Mouse (Mus musculus) heart, adult 18-20 months (tissue): ENCODE results near the gene Cuedc2. TPM values are rescaled to one million over a fixed set of nuclear protein-coding genes. Genes with fewer than 3 reads are reported as not detected.
A peak's percentile ranks its signal among the peaks of the same experiment; 100 is the strongest.

Experiments
- DNase-seq, 2 experiments: peaks; one replicate each; pipeline ENCODE4 v3.0.0; 2021 to 2022; ENCODE audit warnings: mixed read lengths in 1 of 2
- total RNA-seq, 2 experiments: library from RNA; stranded (reverse); gene quantifications; 2 replicates each; pipeline ENCODE4 v1.2.3; 2021

Gene Cuedc2
- total RNA-seq, 2 experiments from 2014 or later = 91.4 to 92.1 TPM

- DNase-seq = no peak
Measured at GRCm38 (mm10) chr19:46321101-46321943, 17.2 kb downstream of the Cuedc2 start.

DNA sequence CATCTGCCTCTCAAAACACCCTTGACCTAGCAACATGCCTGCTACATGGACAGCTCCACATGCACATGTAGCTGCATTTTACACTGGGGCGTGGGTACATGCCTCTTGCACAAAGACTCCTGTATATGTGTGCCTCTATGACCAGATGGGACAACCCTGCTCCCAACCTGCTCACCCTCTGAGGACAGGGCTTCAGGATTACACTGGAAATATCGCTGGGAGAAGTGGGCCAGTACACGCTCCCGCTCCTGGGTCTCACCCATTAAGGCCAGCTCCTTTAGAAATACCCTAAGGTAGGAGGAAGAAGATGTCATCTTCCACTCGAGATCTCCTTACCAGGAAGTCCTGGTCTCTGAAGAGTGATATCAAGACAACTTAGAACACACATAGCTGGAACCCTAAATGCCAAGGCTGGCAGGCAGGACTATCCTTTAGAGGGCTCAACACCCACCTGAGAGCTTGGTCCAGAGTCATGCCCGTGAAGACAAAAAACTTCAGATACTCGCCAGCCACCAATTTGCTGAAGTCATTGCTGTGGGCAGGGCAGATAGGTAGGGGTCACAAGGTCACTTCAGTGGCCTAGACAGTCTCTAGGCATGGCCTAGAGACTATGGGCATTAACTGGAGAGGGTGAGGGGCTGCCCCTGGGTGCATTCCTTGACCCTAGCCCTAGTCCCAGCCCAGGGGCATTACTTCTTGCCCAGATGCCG, 18.3 kb downstream of the Cuedc2 start:
- DNase-seq = no peak

GRCm38 (mm10) chr19:46318586-46319378, 19.7 kb downstream of the Cuedc2 start:
- DNase-seq = peak in 1 of 2 experiments; percentile 49

- DNase-seq = peak in 1 of 2 experiments; percentile 19
Measured at GRCm38 (mm10) chr19:46318031-46318471, 20.5 kb downstream of the Cuedc2 start.

DNA sequence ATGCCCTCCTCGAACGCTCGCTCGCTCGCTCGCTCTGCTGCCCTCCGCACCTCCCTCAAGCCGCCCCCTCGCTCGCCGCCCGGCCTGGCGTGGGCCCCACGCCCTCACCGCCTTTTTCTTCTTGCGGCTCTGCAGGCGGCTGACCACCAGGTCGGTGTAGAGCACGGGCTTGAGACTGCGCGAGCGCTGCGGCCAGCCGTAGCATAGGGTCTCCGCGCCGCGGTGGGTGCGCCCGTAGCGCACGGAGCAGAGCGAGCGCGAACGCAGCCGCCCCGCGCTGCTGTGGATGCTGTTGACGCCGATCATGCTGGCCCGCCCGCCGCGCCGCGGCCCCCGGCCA, 21.0 kb downstream of the Cuedc2 start:
- DNase-seq = peak in 1 of 2 experiments; percentile 0

- DNase-seq = peak in 1 of 2 experiments; percentile 0
Measured at GRCm38 (mm10) chr19:46316846-46317545, 21.5 kb downstream of the Cuedc2 start.

- DNase-seq = no peak
Measured at GRCm38 (mm10) chr19:46315752-46316610, 22.5 kb downstream of the Cuedc2 start.

GRCm38 (mm10) chr19:46314872-46315742, 23.4 kb downstream of the Cuedc2 start:
- DNase-seq = no peak

- no peak for DNase-seq
Measured at GRCm38 (mm10) chr19:46314151-46314601, 24.3 kb downstream of the Cuedc2 start.

- no peak for DNase-seq
Measured at GRCm38 (mm10) chr19:46313591-46313990, 24.9 kb downstream of the Cuedc2 start.

DNA sequence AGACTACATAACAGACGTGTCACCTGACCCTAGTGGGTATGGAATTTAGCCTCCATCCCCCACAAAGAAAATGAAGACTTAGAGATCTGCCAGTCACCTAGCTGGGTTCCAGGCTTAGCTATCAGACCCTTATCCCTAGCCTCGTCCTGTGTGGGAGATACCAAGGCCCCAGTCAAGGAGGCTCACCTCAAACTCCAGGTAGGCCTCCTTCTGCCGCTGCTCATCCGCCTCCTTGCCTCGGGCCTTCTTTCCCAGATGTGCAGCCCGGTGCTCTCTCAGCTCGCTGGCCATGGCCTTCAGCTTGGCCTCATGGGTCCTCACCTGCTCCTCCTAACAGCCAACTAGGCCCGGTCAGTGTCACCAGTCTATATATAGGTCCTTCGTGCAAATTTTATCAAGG, 25.4 kb downstream of the Cuedc2 start:
- DNase-seq = no peak

GRCm38 (mm10) chr19:46312566-46312965, 25.9 kb downstream of the Cuedc2 start:
- DNase-seq = no peak

GRCm38 (mm10) chr19:46311341-46311740, 27.2 kb downstream of the Cuedc2 start:
- DNase-seq = no peak

- no peak for DNase-seq
Measured at GRCm38 (mm10) chr19:46310312-46310865, 28.1 kb downstream of the Cuedc2 start.

- no peak for DNase-seq
Measured at GRCm38 (mm10) chr19:46309651-46310305, 28.7 kb downstream of the Cuedc2 start.

DNA sequence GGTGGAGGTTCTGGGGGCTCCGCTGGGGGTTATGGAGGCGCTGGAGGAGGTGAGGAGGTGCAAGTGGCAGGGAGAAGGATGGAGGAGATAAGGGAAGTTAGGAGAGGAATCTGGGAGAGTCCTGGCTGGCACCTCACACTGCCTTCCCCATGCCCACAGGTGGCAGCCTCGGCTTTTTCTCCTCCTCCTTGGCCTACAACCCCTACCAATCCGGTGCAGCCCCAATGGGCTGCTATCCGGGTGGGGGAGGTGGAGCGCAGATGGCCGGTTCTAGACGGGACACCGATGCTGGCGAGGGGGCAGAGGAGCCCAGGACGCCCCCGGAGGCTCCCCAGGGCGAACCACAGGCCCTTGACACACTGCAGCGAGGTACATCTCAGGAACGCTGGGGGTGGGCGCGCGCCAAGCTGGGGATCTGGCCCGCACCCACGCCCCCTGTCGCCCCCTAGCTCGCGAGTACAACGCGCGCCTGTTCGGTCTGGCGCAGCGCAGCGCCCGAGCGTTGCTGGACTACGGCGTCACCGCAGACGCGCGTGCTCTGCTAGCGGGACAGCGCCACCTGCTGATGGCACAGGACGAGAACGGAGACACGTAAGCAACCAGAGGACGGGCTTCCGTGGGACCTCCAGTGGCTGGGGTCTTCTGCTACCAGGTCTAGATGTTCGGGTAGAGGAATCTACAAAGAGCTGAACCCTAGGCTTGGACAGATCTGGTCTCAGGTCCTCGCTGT, 29.6 kb downstream of the Cuedc2 start:
- DNase-seq = peak; percentile 83 to 89

DNA sequence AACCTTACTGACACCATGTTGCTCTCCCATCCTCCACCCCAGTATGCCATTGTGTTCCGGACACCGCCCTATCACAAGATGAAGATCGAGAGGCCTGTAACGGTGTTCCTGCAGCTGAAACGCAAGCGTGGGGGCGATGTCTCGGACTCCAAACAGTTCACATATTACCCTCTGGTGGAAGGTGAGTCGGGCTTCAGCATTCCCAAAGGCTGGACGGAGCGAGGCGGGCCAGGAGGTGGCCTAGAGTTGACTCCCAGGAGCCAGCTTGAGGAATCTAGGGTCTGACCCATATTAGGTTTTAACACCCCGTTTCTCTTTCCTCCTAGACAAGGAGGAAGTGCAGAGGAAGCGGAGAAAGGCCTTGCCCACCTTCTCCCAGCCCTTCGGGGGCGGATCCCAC, 30.2 kb downstream of the Cuedc2 start:
- no peak for DNase-seq

DNA sequence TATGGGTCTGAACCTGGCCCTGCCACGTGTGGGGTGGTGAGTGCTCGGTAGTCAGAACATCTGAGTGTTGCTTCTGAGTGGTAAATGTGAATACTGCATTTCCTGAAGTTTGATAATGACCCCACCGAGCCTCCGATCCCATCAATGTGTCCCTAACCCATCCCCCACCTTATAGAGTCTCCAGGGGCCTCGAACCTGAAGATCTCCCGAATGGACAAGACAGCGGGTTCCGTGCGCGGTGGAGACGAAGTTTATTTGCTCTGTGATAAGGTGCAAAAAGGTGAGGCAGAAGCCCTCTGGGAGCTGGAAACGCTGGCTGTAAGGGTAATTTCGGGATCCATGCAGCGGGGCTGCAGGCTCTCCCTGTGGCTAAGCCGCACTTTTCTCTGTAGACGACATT, 30.7 kb downstream of the Cuedc2 start:
- DNase-seq = no peak
